Mouse (Mus musculus): ENCODE results near the gene Lpin1. TPM values are rescaled to one million over a fixed set of nuclear protein-coding genes. Genes with fewer than 3 reads are reported as not detected.

Lpin1 gene
- polyA plus RNA-seq, 1 experiment from 2014 or later: 14.3 TPM

GRCm38 (mm10) chr12:16646780-16647409 is 36.1 kb upstream of the Lpin1 start:
- DNase-seq (no peak), ATAC-seq (no peak)
- no peaks in the 10 kb centered on the region for H3K36me3 ChIP-seq (replicated peaks; ENCODE audit: insufficient read depth, low read length)
- peaks cover 4% of the 10 kb centered on the region for H3K27me3 ChIP-seq (ENCODE audit: insufficient read depth, low read length)
- H3K9me3 ChIP-seq (ENCODE audit: low read length): no peaks in the 10 kb centered on the region
- H3K4me3 ChIP-seq (ENCODE audit: low read depth, low read length): no peak overlapping the region
- H3K4me1 ChIP-seq (ENCODE audit: insufficient read depth): no peaks in the 10 kb centered on the region
- H3K27ac ChIP-seq (ENCODE audit: low read depth): no peak overlapping the region
- TF ChIP-seq CTCF (IDR thresholded peaks at IDR 0.05; ENCODE audit: low read depth): no peak
- no peak for TF ChIP-seq EP300 (IDR thresholded peaks at IDR 0.05; ENCODE audit: low read depth)
- 45% methylated on average over 9 of the region's 9 CpGs for WGBS (ENCODE audit: insufficient replicate concordance)
- no peak overlapping the region for H3K4me2 ChIP-seq (ENCODE audit: low read depth, low read length)
- H3K9ac ChIP-seq (replicated peaks): no peak overlapping the region

GRCm38 (mm10) chr12:16644698-16645097 is 33.9 kb upstream of the Lpin1 start:
- no peak for DNase-seq
- Histone ChIP-seq H3K27me3 (ENCODE audit: insufficient read depth, low read length) (no peaks in the 10 kb centered on the region), H3K4me1 (ENCODE audit: insufficient read depth) (no peaks in the 10 kb centered on the region), H3K9me3 (ENCODE audit: low read length) (no peaks in the 10 kb centered on the region), H3K4me2 (ENCODE audit: low read depth, low read length) (no peak overlapping the region), H3K4me3 (ENCODE audit: low read depth, low read length) (no peak overlapping the region), H3K36me3 (replicated peaks; ENCODE audit: insufficient read depth, low read length) (no peaks in the 10 kb centered on the region), H3K27ac (ENCODE audit: low read depth) (no peak overlapping the region), H3K9ac (replicated peaks) (no peak overlapping the region)
- TF ChIP-seq CTCF (IDR thresholded peaks at IDR 0.05; ENCODE audit: low read depth) (no peak), EP300 (IDR thresholded peaks at IDR 0.05; ENCODE audit: low read depth) (no peak)
- 66% methylated on average over 8 of the region's 8 CpGs for WGBS (ENCODE audit: insufficient replicate concordance)
- no peak for ATAC-seq

- DNase-seq (no peak), ATAC-seq (no peak)
- TF ChIP-seq EP300 (IDR thresholded peaks at IDR 0.05; ENCODE audit: low read depth) (no peak), CTCF (IDR thresholded peaks at IDR 0.05; ENCODE audit: low read depth) (no peak)
- Histone ChIP-seq H3K4me1 (ENCODE audit: insufficient read depth) (no peaks in the 10 kb centered on the region), H3K27ac (ENCODE audit: low read depth) (no peak overlapping the region), H3K27me3 (ENCODE audit: insufficient read depth, low read length) (no peaks in the 10 kb centered on the region), H3K9me3 (ENCODE audit: low read length) (no peaks in the 10 kb centered on the region), H3K4me3 (ENCODE audit: low read depth, low read length) (no peak overlapping the region), H3K4me2 (ENCODE audit: low read depth, low read length) (no peak overlapping the region), H3K9ac (replicated peaks) (no peak overlapping the region), H3K36me3 (replicated peaks; ENCODE audit: insufficient read depth, low read length) (no peaks in the 10 kb centered on the region)
- 60% methylated on average over 12 of the region's 12 CpGs for WGBS (ENCODE audit: insufficient replicate concordance)
Observed at GRCm38 (mm10) chr12:16643508-16644345, 33.0 kb upstream of the Lpin1 start.

- no peak for DNase-seq
- no peak overlapping the region for H3K4me3 ChIP-seq (ENCODE audit: low read depth, low read length)
- ATAC-seq: no peak
- H3K4me2 ChIP-seq (ENCODE audit: low read depth, low read length): no peak overlapping the region
- H3K27ac ChIP-seq (ENCODE audit: low read depth): no peak overlapping the region
- no peak overlapping the region for H3K9ac ChIP-seq (replicated peaks)
- no peaks in the 10 kb centered on the region for H3K27me3 ChIP-seq (ENCODE audit: insufficient read depth, low read length)
- no peaks in the 10 kb centered on the region for H3K4me1 ChIP-seq (ENCODE audit: insufficient read depth)
- no peaks in the 10 kb centered on the region for H3K9me3 ChIP-seq (ENCODE audit: low read length)
- WGBS (ENCODE audit: insufficient replicate concordance): 54% methylated on average over 5 of the region's 5 CpGs
- TF ChIP-seq CTCF (IDR thresholded peaks at IDR 0.05; ENCODE audit: low read depth) (peak; percentile 44), EP300 (IDR thresholded peaks at IDR 0.05; ENCODE audit: low read depth) (no peak)
- H3K36me3 ChIP-seq (replicated peaks; ENCODE audit: insufficient read depth, low read length): no peaks in the 10 kb centered on the region
Observed at GRCm38 (mm10) chr12:16642000-16642399, 31.2 kb upstream of the Lpin1 start.

- TF ChIP-seq EP300 (IDR thresholded peaks at IDR 0.05; ENCODE audit: low read depth) (no peak), CTCF (IDR thresholded peaks at IDR 0.05; ENCODE audit: low read depth) (no peak)
- no peaks in the 10 kb centered on the region for H3K9me3 ChIP-seq (ENCODE audit: low read length)
- H3K4me1 ChIP-seq (ENCODE audit: insufficient read depth): no peaks in the 10 kb centered on the region
- H3K27ac ChIP-seq (ENCODE audit: low read depth): no peak overlapping the region
- H3K27me3 ChIP-seq (ENCODE audit: insufficient read depth, low read length): no peaks in the 10 kb centered on the region
- no peak for DNase-seq
- H3K9ac ChIP-seq (replicated peaks): no peak overlapping the region
- no peak overlapping the region for H3K4me3 ChIP-seq (ENCODE audit: low read depth, low read length)
- H3K36me3 ChIP-seq (replicated peaks; ENCODE audit: insufficient read depth, low read length): no peaks in the 10 kb centered on the region
- 80% methylated on average over 6 of the region's 6 CpGs for WGBS (ENCODE audit: insufficient replicate concordance)
- H3K4me2 ChIP-seq (ENCODE audit: low read depth, low read length): no peak overlapping the region
- no peak for ATAC-seq
Observed at GRCm38 (mm10) chr12:16640075-16640474, 29.3 kb upstream of the Lpin1 start.

- H3K4me1 ChIP-seq (ENCODE audit: insufficient read depth): no peaks in the 10 kb centered on the region
- H3K4me2 ChIP-seq (ENCODE audit: low read depth, low read length): no peak overlapping the region
- WGBS (ENCODE audit: insufficient replicate concordance): 65% methylated on average over 12 of the region's 12 CpGs
- no peak for TF ChIP-seq EP300 (IDR thresholded peaks at IDR 0.05; ENCODE audit: low read depth)
- TF ChIP-seq CTCF (IDR thresholded peaks at IDR 0.05; ENCODE audit: low read depth): peak; percentile 49
- ATAC-seq (no peak), DNase-seq (peak; percentile 25)
- H3K9me3 ChIP-seq (ENCODE audit: low read length): no peaks in the 10 kb centered on the region
- no peak overlapping the region for H3K4me3 ChIP-seq (ENCODE audit: low read depth, low read length)
- no peaks in the 10 kb centered on the region for H3K36me3 ChIP-seq (replicated peaks; ENCODE audit: insufficient read depth, low read length)
- no peak overlapping the region for H3K9ac ChIP-seq (replicated peaks)
- no peaks in the 10 kb centered on the region for H3K27me3 ChIP-seq (ENCODE audit: insufficient read depth, low read length)
- no peak overlapping the region for H3K27ac ChIP-seq (ENCODE audit: low read depth)
Observed at GRCm38 (mm10) chr12:16639078-16639771, 28.5 kb upstream of the Lpin1 start.

All from liver, postnatal 0 days (tissue).